Mouse (Mus musculus) cortical plate, adult 2 months (tissue): ENCODE data around the gene Dgki. TPM values are rescaled to one million over a fixed set of nuclear protein-coding genes. Genes with fewer than 3 reads are reported as not detected.

Experiments used
- H3K27ac ChIP-seq: fragments of 200-500 bp; 2 replicates; pipeline ENCODE4 v1.5.1; 2012; ENCODE audit warnings: low read length, control low read depth, inconsistent platforms; ENCODE audit not compliant: insufficient read depth
- H3K4me1 ChIP-seq: fragments of 200-500 bp; 2 replicates; pipeline ENCODE4 v1.6.1; 2011; ENCODE audit warnings: low read length; ENCODE audit not compliant: control insufficient read depth, insufficient read depth
- H3K4me3 ChIP-seq: fragments of 200-500 bp; 2 replicates; pipeline ENCODE4 v1.5.1; 2011; ENCODE audit warnings: mild to moderate bottlenecking, low read length, control low read depth; ENCODE audit not compliant: insufficient read depth
- CTCF ChIP-seq: fragments of 200-500 bp; IDR thresholded peaks from 2 replicates; pipeline ENCODE4 v1.5.1; 2011; ENCODE audit warnings: mild to moderate bottlenecking, control low read depth, low read length; ENCODE audit not compliant: insufficient read depth; ENCODE audit errors: extremely low read depth
- POLR2A ChIP-seq: fragments of 200-500 bp; IDR thresholded peaks from 2 replicates; pipeline ENCODE4 v1.6.1; 2011; ENCODE audit warnings: mild to moderate bottlenecking, low read length, control low read depth; ENCODE audit not compliant: insufficient read depth; ENCODE audit errors: extremely low read depth
- polyA plus RNA-seq: library from polyadenylated mRNA; depleted of rRNA; stranded (reverse); fragments of >200 nt; gene quantifications from 2 replicates; pipeline ENCODE4 v1.2.3, GENCODE M21; 2012; rRNA removed

Gene Dgki
- polyA plus RNA-seq, result 12.3 and 12.9 TPM in 2 replicates

DNA sequence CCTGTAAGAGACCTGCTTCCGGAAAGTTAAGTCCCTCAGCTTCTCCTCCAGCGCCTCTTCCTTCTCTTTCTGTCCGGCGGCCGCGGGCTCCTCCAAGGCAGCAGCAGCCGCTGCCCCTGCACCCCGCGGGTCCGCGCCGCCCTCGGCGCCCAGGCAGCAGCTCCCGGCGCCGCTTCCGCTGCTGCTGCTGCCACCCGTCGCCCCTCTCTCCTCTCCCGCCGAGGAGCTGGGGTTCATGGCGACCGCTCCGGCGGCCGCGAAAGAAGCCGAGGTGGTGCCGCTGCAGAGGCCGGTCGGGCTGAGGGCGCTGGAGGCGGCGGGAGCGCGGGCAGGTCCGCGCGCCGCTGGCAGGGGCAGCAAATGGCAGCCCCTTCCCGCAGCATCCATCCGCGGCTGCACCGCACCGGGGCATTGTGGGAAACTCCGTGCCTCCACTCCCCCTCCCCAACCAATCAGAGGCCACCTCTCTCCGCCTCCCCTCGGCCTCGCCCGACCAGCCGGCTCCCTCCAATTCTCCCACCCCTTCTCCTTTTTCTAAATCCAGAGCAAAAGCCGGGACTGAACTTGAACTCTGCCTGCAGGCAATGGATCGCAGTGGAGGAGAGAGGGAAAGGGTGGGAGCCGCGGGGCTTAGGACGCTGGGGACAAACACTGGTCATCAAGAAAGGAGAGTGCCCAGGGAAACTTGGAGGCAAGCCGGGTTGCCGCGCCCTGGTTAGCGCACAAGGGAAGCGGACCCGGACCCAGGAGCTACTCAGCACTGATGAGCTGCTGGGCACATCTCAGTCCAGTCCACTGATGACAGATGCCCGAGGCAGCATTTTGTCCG lies at the start of gene Dgki:
Gene Dgki, minus strand, starts transcription at position 623 of the 829 bp plus-strand sequence.
- Histone ChIP-seq H3K4me3 (peak within 1 kb of the TSS; percentile 98), H3K27ac (peak within 1 kb of the TSS; percentile 96), H3K4me1 (peaks cover 8% of the 10 kb centered on the region; the same call in 1 of the 2 replicates)
- TF ChIP-seq CTCF (no peak), POLR2A (peak; percentile 82)

DNA sequence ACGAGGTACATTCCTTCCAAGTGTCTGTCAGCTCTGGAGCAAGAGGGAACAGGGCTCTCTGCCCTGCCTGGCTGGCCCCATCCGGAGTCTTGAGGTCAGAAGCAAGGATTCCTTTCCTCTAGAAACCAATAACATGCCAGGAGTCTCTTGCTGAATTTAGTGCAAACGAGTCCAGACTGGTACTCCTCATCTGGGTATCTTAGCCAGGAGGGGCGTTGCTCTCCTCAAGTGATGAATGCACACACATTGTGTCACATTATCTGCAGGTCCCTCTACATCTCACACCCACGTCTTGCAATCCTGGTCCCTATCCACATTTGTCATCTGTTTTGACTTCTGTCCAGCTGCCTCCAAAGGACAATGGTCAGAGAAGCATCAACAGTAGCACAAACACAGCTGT lies 47.6 kb upstream of the Dgki start:
- Histone ChIP-seq H3K4me3 (no peak overlapping the region), H3K27ac (no peak overlapping the region), H3K4me1 (no peaks in the 10 kb centered on the region)
- TF ChIP-seq CTCF, result no peak
- no peak for TF ChIP-seq POLR2A

DNA sequence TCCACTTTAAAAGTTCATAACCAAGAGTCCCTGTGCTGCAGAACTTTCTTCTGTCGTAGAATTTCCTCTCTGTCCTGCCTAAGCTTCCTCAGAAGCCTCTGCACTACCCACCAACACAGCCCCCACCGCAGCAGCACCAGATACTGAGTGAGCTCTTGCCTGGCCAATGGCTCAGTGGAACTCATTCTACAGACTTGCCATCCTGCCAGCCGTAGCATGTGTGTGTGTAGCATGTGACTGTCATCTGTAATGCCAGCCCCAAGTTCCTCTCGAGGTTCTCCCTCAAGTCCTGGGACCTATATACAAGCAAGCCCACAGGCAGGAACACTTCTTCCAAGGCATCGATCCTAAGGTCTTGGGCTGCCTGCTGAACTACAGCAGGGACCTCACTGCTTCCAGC lies 38.1 kb upstream of the Dgki start:
- no peak for TF ChIP-seq POLR2A
- TF ChIP-seq CTCF, result no peak
- no peaks in the 10 kb centered on the region for H3K4me1 ChIP-seq
- no peak overlapping the region for H3K4me3 ChIP-seq
- no peak overlapping the region for H3K27ac ChIP-seq

DNA sequence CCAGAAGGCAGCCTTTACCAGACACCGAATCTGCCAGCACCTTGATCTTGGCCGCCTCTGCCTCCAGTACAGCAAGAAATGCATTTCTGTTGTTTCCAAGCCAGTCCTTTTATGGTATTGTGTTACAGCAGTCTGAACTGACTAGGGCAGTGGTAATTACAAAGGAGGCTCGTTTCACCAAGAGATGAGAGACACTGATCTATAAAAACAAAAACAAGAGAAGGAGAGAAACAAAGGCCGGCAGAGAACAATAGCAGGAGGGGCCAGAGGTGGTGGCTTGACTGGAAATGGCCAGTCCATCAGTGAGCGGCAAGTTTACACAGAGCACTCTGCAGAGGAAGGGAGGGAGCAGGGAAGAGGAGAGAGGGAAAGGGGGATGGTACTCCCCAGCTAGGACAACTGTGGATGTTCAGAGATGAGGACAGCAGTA lies 36.9 kb upstream of the Dgki start:
- no peak for TF ChIP-seq CTCF
- TF ChIP-seq POLR2A, result no peak
- no peak overlapping the region for H3K4me3 ChIP-seq
- 0 out of 2 replicates have a peak overlapping the region, but pooled peaks have one; percentile 17 for H3K27ac ChIP-seq
- no peaks in the 10 kb centered on the region for H3K4me1 ChIP-seq

DNA sequence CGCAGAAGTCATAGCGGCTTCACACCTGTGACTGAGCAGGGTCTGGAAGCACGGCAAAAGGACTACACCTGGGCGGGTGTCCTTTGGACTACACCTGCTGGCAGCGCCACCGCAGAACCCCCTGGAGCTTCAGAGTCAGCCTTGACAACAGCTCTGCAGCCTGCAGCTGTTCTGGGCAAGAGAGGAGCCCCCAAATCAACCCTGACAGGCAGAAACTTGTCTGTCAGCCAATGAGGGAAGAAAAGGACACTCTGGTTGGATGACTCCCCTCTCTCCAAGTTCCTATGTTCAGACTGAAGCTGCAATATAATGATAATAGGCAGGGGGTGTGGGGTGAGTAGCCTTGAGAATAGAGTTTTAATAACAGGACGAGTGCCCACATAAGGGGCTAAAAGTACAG lies 36.4 kb upstream of the Dgki start:
- H3K4me3 ChIP-seq, result no peak overlapping the region
- TF ChIP-seq CTCF, result no peak
- TF ChIP-seq POLR2A, result no peak
- no peak overlapping the region for H3K27ac ChIP-seq
- no peaks in the 10 kb centered on the region for H3K4me1 ChIP-seq

DNA sequence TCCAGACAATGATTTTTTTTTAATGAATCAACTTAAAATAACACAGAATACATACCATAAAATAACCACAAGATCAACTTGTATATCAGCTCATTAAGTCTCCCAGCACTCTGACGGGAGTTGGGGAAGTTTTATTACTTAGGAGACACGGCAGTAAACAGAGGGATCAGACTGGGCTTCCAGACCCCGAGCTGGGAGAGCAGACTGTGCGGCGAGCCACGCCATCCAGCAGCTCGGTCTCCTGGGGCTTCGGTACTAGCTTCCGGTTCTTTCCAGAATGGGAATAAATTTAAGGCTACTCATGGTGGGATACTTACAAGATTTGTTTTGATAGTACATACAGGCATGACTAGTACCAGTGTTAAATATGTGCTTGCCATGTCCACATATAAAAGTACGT lies 32.9 kb upstream of the Dgki start:
- H3K27ac ChIP-seq, result no peak overlapping the region
- TF ChIP-seq POLR2A, result no peak
- H3K4me1 ChIP-seq, result peaks cover 6% of the 10 kb centered on the region
- H3K4me3 ChIP-seq, result no peak overlapping the region

DNA sequence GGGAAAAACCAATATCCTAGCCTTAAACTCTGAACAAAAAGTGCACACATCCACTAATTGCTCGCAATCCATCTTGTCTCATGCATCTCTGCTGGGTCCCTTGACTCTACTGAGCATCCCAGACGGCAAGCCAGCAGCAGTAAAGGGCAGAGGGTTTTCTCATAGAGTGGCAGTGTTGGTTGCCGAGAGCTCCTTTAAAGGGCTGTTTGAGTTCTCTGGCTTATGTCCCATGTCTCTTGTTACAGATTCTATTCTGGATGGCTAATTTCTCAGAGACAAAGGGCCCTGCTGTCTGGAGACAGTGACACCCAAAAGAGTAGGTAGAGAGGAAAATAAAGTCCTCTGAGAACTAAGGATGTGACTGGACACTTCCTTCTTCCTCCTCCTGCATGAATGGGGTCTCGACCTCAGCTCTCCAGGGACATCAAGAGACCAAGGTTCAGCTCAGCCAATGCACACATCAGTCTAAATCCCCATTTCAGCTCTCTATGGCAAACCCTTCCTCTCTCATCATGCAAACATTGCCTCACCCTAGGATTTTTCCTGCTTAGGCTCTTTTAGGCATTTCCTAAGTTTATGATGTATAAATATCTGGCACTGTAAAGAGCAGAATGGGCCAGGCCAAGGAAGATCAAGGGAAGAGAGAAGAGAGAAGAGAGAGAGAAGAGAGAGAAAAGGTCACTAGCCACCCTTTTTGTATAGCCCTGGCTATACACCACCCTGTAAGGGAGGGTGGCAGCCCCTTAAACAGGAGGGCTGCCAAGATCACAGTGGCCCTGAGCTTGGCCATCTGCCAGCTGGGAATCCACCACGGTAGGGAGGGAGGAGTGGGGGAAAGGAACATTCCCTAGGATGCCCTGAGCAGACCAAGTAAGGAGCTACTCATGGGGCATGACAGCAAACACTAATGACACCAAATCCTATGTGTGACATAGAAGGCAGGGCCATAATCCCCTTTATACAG lies 30.2 kb upstream of the Dgki start:
- TF ChIP-seq CTCF, result no peak
- no peak for TF ChIP-seq POLR2A
- no peak overlapping the region for H3K4me3 ChIP-seq
- H3K27ac ChIP-seq, result no peak overlapping the region
- H3K4me1 ChIP-seq, result peaks cover 6% of the 10 kb centered on the region

DNA sequence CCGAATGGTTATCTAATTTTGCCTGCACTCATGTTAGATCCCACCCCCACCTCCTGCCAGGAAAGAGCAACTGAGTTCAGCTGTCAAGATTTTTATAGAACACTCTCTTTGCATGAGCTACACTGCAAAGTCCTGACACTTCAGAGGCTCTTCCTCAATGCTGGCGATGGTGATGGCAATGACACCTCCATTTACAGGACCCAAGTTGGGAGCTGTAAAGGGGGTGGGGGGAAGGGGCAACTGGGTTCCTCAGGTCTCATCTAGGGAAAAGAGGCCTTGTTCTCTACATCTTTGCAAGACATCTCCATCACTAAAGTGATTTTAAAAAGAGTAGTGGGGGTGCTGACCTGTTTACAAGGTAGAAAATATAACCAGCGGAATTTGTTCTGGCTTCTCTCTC lies 29.4 kb upstream of the Dgki start:
- TF ChIP-seq POLR2A, result no peak
- TF ChIP-seq CTCF, result no peak
- Histone ChIP-seq H3K27ac (no peak overlapping the region), H3K4me3 (no peak overlapping the region), H3K4me1 (peaks cover 6% of the 10 kb centered on the region)

DNA sequence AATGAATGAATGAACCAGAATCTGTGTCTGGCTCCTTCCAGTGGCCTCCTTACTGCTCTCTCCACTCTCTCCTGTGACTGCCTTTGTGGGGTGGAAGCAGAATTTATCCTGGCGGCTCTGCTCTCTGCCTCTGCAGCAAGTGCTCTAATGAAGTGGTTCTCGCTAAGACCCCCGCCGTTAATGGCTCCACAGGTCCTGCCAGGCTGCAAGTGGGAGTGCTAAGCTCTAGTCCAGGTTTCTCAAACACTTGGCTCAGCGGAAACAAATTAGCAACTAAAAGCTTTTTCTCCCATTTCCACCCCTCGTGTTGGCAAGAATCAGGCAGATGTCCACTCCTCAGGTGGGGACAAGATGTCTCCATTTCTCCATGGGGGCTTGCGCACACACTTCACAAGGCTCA lies 28.7 kb upstream of the Dgki start:
- peaks cover 6% of the 10 kb centered on the region for H3K4me1 ChIP-seq
- TF ChIP-seq POLR2A, result no peak
- no peak for TF ChIP-seq CTCF

DNA sequence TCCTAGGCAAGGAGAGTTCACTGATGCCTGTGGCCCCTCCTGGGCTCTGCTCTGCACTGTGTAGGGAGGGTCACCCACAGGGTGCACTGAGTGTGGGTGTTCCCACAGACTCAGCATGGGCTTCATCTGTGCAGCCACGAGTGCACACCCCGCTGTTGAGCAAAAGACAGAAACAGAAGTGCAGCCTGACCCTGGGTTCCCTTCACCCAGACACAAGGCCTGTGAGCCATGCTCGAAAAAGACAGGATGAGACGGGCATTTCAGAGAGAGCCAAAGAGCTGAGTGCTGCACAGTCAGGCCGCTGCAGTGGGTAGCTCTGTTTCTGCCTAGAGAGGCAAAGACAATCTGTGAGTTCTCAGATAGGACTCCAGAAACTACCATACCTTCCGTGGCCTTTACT lies 27.5 kb upstream of the Dgki start:
- H3K4me1 ChIP-seq, result peaks cover 6% of the 10 kb centered on the region
- H3K27ac ChIP-seq, result no peak overlapping the region
- H3K4me3 ChIP-seq, result no peak overlapping the region
- TF ChIP-seq CTCF (no peak), POLR2A (no peak)

More for the DNA sequence above, 28.7 kb upstream of the Dgki start:
- H3K27ac ChIP-seq, result no peak overlapping the region
- H3K4me3 ChIP-seq, result no peak overlapping the region

DNA sequence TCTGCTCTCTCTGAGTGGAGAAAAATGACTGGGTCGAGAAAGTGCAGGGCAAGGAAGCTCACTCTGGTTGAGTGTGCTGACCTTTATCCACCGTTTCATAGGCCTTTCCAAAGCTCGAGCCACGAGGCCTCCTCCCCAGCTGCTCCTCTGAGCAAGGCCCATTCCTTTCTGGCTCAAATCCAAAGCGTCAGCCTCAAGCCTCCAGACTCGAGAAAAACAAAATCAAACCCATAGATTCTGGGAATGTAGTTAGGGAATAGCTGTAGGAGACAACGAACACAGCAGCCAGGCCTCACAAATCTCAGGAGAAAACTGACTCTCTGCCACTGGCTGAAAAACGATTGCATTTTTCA lies 26.6 kb upstream of the Dgki start:
- H3K4me1 ChIP-seq, result peaks cover 7% of the 10 kb centered on the region
- H3K4me3 ChIP-seq, result no peak overlapping the region
- H3K27ac ChIP-seq, result no peak overlapping the region
- no peak for TF ChIP-seq POLR2A
- TF ChIP-seq CTCF, result no peak
